Mouse (Mus musculus) liver, embryonic 14.5 days (tissue): ENCODE results near the gene Fcgr1. TPM values are rescaled to one million over a fixed set of nuclear protein-coding genes. Genes with fewer than 3 reads are reported as not detected.
"Not testable (repeated sequence)": the region's sequence is repeated elsewhere in the genome, so short reads cannot be mapped to it uniquely, and the experiment has no call there.

Experiments used
- ATAC-seq: fragments of 200-750 bp; cut with Nextera tagmentation; 2 replicates; pipeline ENCODE4 v1.8.0; 2017; ENCODE audit warnings: moderate number of reproducible peaks, mild to moderate bottlenecking, moderate library complexity; ENCODE audit not compliant: insufficient read depth
- DNase-seq, 3 experiments: peaks; one replicate each; pipeline ENCODE4 v3.0.0-alpha.2; 2012 to 2013; ENCODE audit warnings: low read depth in 3 of 3, low spot score in 3 of 3
- H3K27ac ChIP-seq: fragments of 300-500 bp; sonication (generic); 2 replicates; pipeline ENCODE4 v1.5.1; 2014; ENCODE audit warnings: moderate library complexity, mild to moderate bottlenecking, control low read depth, inconsistent platforms
- H3K27me3 ChIP-seq: fragments of 300-500 bp; sonication (generic); 2 replicates; pipeline ENCODE4 v1.6.1; 2014; ENCODE audit warnings: mild to moderate bottlenecking, low read length, moderate library complexity; ENCODE audit not compliant: control insufficient read depth, insufficient read depth
- H3K36me3 ChIP-seq: fragments of 300-500 bp; sonication (generic); replicated peaks from 2 replicates; pipeline ENCODE4 v1.6.1; 2014; ENCODE audit warnings: low read depth; ENCODE audit not compliant: control insufficient read depth, insufficient read depth
- H3K4me1 ChIP-seq, 2 experiments: fragments of 200-500 bp in 1 of 2; fragments of 300-500 bp in 1 of 2; sonication (generic) in 1 of 2; replicated peaks; 2 replicates each; pipeline ENCODE4 v1.6.1; 2012 to 2014; ENCODE audit warnings: antibody characterized with exemption in 1 of 2, inconsistent platforms in 1 of 2, low read length in 1 of 2; ENCODE audit not compliant: control insufficient read depth in 2 of 2, insufficient read depth in 2 of 2
- H3K4me2 ChIP-seq: fragments of 300-500 bp; sonication (generic); 2 replicates; pipeline ENCODE4 v1.6.1; 2014; ENCODE audit warnings: low read depth, mild to moderate bottlenecking, control low read depth, moderate library complexity
- H3K4me3 ChIP-seq, 2 experiments: fragments of 200-500 bp in 1 of 2; fragments of 300-500 bp in 1 of 2; sonication (generic) in 1 of 2; 2 replicates each; pipeline ENCODE4 v1.5.1; 2012 to 2014; ENCODE audit warnings: low read depth in 2 of 2, low read length in 2 of 2, mild to moderate bottlenecking in 2 of 2, control low read depth in 1 of 2, inconsistent platforms in 1 of 2, moderate library complexity in 1 of 2; ENCODE audit not compliant: insufficient read depth in 1 of 2
- H3K9ac ChIP-seq: fragments of 300-500 bp; sonication (generic); replicated peaks from 2 replicates; pipeline ENCODE4 v1.6.1; 2014; ENCODE audit warnings: mild to moderate bottlenecking, control low read depth, moderate library complexity
- H3K9me3 ChIP-seq: fragments of 300-500 bp; sonication (generic); 2 replicates; pipeline ENCODE4 v1.6.1; 2016; ENCODE audit warnings: low read length, mixed read lengths; ENCODE audit not compliant: control insufficient read depth
- CTCF ChIP-seq: IDR thresholded peaks from 2 replicates; pipeline ENCODE4 v1.5.1; 2016; ENCODE audit warnings: antibody characterized with exemption, low read depth, control low read depth
- EP300 ChIP-seq: IDR thresholded peaks from 2 replicates; pipeline ENCODE4 v1.6.1; 2016; ENCODE audit warnings: antibody characterized with exemption, low read depth
- WGBS: fragments of 180-500 bp; shearing (Covaris S2); extraction: QIAGEN DNeasy Blood & Tissue Kit; methylation state at CpG from one replicate; pipeline ENCODE4 v1.1.7; 2014; ENCODE audit not compliant: insufficient replicate concordance; 5-methylcytosine and 5-hydroxymethylcytosine counted together
- polyA plus RNA-seq, 2 experiments: library from polyadenylated mRNA; depleted of rRNA in 1 of 2; stranded (reverse) in 1 of 2; unstranded in 1 of 2; fragments of >200 nt; fragmentation: Nextera tagmentation in 1 of 2; extraction: Ambion mirVana in 1 of 2; gene quantifications; 2 replicates each; pipeline versions ENCODE4 v1.2.1 to v1.2.3; 2012 to 2014

Fcgr1 gene
- polyA plus RNA-seq, 2 experiments: 2.8 to 5.6 TPM

- no peak overlapping the region for H3K27ac ChIP-seq
- DNase-seq (no peak), ATAC-seq (no peak; the same call in 1 of the 2 replicates)
- H3K36me3 ChIP-seq: no peaks in the 10 kb centered on the region
- H3K9ac ChIP-seq: no peak overlapping the region
- H3K4me1 ChIP-seq: peaks cover 0 to 8% of the 10 kb centered on the region in 2 experiments; a peak in 2 of 4 replicates
- 1% methylated on average over 12 of the region's 18 CpGs for WGBS
- H3K27me3 ChIP-seq: peaks cover 32% of the 10 kb centered on the region
- H3K9me3 ChIP-seq: no peaks in the 10 kb centered on the region
- peak overlapping the region; percentile 65 for H3K4me2 ChIP-seq
- TF ChIP-seq CTCF: no peak
- no peak for TF ChIP-seq EP300
- H3K4me3 ChIP-seq: peak overlapping the region; percentile 40 to 55
These were observed 33.9 kb upstream of the Fcgr1 start for GRCm38 (mm10) chr3:96327647-96328046.

- 4% methylated on average over 6 of the region's 6 CpGs for WGBS
- DNase-seq: peak in 1 of 3 experiments; percentile 49
- no peaks in the 10 kb centered on the region for H3K9me3 ChIP-seq
These were observed 33.4 kb upstream of the Fcgr1 start for GRCm38 (mm10) chr3:96327131-96327530.

GRCm38 (mm10) chr3:96323806-96324205, 30.0 kb upstream of the Fcgr1 start:
- not testable (repeated sequence) for H3K4me3 ChIP-seq, H3K4me1 ChIP-seq, H3K9ac ChIP-seq, H3K4me2 ChIP-seq, ATAC-seq, H3K27me3 ChIP-seq, H3K9me3 ChIP-seq, H3K27ac ChIP-seq, DNase-seq, H3K36me3 ChIP-seq
- WGBS: 54% methylated on average over 6 of the region's 6 CpGs

More at GRCm38 (mm10) chr3:96327131-96327530, 33.4 kb upstream of the Fcgr1 start:
- Histone ChIP-seq H3K9ac (no peak overlapping the region), H3K36me3 (no peaks in the 10 kb centered on the region), H3K27me3 (peaks cover 30% of the 10 kb centered on the region), H3K4me1 (peaks cover 0 to 4% of the 10 kb centered on the region in 2 experiments; a peak in 2 of 4 replicates), H3K4me2 (no peak overlapping the region), H3K27ac (no peak overlapping the region), H3K4me3 (no peak overlapping the region)
- no peak for ATAC-seq
- TF ChIP-seq CTCF (peak; percentile 59), EP300 (no peak)

- H3K4me2 ChIP-seq: 0 out of 2 replicates have a peak overlapping the region, but pooled peaks have one; percentile 11
- no peak overlapping the region for H3K9ac ChIP-seq
- 20% methylated on average over 10 of the region's 10 CpGs for WGBS
- peaks cover 5% of the 10 kb centered on the region for H3K27me3 ChIP-seq
- no peak overlapping the region for H3K4me3 ChIP-seq
- no peak for ATAC-seq
- no peak for DNase-seq
- no peaks in the 10 kb centered on the region for H3K36me3 ChIP-seq
- no peaks in the 10 kb centered on the region for H3K9me3 ChIP-seq
- no peak overlapping the region for H3K27ac ChIP-seq
- TF ChIP-seq EP300 (no peak), CTCF (no peak)
- no peaks in the 10 kb centered on the region; a peak in 1 of 4 replicates for H3K4me1 ChIP-seq
These were observed 28.8 kb upstream of the Fcgr1 start for GRCm38 (mm10) chr3:96322609-96323008.

GRCm38 (mm10) chr3:96321891-96322290, 28.1 kb upstream of the Fcgr1 start:
- ATAC-seq: no peak
- no peak for TF ChIP-seq EP300
- no peak for TF ChIP-seq CTCF
- no peaks in the 10 kb centered on the region for H3K36me3 ChIP-seq
- no peaks in the 10 kb centered on the region for H3K9me3 ChIP-seq
- no peak overlapping the region for H3K27ac ChIP-seq
- no peak overlapping the region for H3K4me2 ChIP-seq
- H3K4me3 ChIP-seq: no peak overlapping the region
- DNase-seq: no peak
- H3K27me3 ChIP-seq: peaks cover 5% of the 10 kb centered on the region
- H3K4me1 ChIP-seq: no peaks in the 10 kb centered on the region; a peak in 1 of 4 replicates
- H3K9ac ChIP-seq: no peak overlapping the region
- 18% methylated on average over 15 of the region's 15 CpGs for WGBS

- H3K9ac ChIP-seq, H3K36me3 ChIP-seq, H3K4me1 ChIP-seq, H3K9me3 ChIP-seq, H3K27me3 ChIP-seq, DNase-seq, ATAC-seq, H3K4me3 ChIP-seq, H3K4me2 ChIP-seq, H3K27ac ChIP-seq: not testable (repeated sequence)
- 70% methylated on average over 13 of the region's 13 CpGs for WGBS
These were observed 26.2 kb upstream of the Fcgr1 start for GRCm38 (mm10) chr3:96320003-96320402.
